Mouse (Mus musculus): ENCODE data around the gene Zmiz1. TPM values are rescaled to one million over a fixed set of nuclear protein-coding genes. Genes with fewer than 3 reads are reported as not detected.

Zmiz1 gene
- total and polyA plus RNA-seq, 2 experiments from 2014 or later, result 50.6 to 135 TPM

- Histone ChIP-seq H3K4me2 (ENCODE audit: low read depth, low read length) (no peak overlapping the region), H3K9ac (replicated peaks; ENCODE audit: low read length) (no peak overlapping the region), H3K27ac (peak overlapping the region; percentile 32; the same call in 1 of the 2 replicates), H3K27me3 (ENCODE audit: insufficient read depth, low read length) (no peaks in the 10 kb centered on the region), H3K4me3 (ENCODE audit: low read length) (no peak overlapping the region), H3K4me1 (ENCODE audit: insufficient read depth, low read length) (peaks cover 76% of the 10 kb centered on the region), H3K9me3 (ENCODE audit: low read length) (no peaks in the 10 kb centered on the region), H3K36me3 (ENCODE audit: insufficient read depth, low read length) (no peaks in the 10 kb centered on the region)
- no peak for DNase-seq (ENCODE audit: low spot score)
- no peak for TF ChIP-seq CTCF (IDR thresholded peaks at IDR 0.05; ENCODE audit: low read depth)
- WGBS, result 31% methylated on average over 6 of the region's 6 CpGs
- no peak for ATAC-seq
These were observed 14.1 kb downstream of the Zmiz1 start for GRCm38 (mm10) chr14:25472981-25473649.

GRCm38 (mm10) chr14:25474017-25474416 is 15.0 kb downstream of the Zmiz1 start:
- Histone ChIP-seq H3K27ac (no peak overlapping the region), H3K4me2 (ENCODE audit: low read depth, low read length) (no peak overlapping the region), H3K9me3 (ENCODE audit: low read length) (no peaks in the 10 kb centered on the region), H3K4me3 (ENCODE audit: low read length) (no peak overlapping the region), H3K27me3 (ENCODE audit: insufficient read depth, low read length) (no peaks in the 10 kb centered on the region), H3K36me3 (ENCODE audit: insufficient read depth, low read length) (no peaks in the 10 kb centered on the region), H3K4me1 (ENCODE audit: insufficient read depth, low read length) (peaks cover 76% of the 10 kb centered on the region), H3K9ac (replicated peaks; ENCODE audit: low read length) (no peak overlapping the region)
- no peak for TF ChIP-seq CTCF (IDR thresholded peaks at IDR 0.05; ENCODE audit: low read depth)
- ATAC-seq, result no peak
- 45% methylated on average over 5 of the region's 5 CpGs for WGBS
- no peak for DNase-seq (ENCODE audit: low spot score)

- Histone ChIP-seq H3K27ac (peak overlapping the region; percentile 58; the same call in 1 of the 2 replicates), H3K36me3 (ENCODE audit: insufficient read depth, low read length) (no peaks in the 10 kb centered on the region), H3K9ac (replicated peaks; ENCODE audit: low read length) (0 out of 2 replicates have a peak overlapping the region, but pooled peaks have one; percentile 33), H3K4me2 (ENCODE audit: low read depth, low read length) (no peak overlapping the region), H3K9me3 (ENCODE audit: low read length) (no peaks in the 10 kb centered on the region), H3K27me3 (ENCODE audit: insufficient read depth, low read length) (no peaks in the 10 kb centered on the region), H3K4me3 (ENCODE audit: low read length) (no peak overlapping the region), H3K4me1 (ENCODE audit: insufficient read depth, low read length) (peaks cover 77% of the 10 kb centered on the region)
- ATAC-seq (no peak), DNase-seq (ENCODE audit: low spot score) (no peak)
- no peak for TF ChIP-seq CTCF (IDR thresholded peaks at IDR 0.05; ENCODE audit: low read depth)
- WGBS, result 48% methylated on average over 6 of the region's 6 CpGs
These were observed 15.7 kb downstream of the Zmiz1 start for GRCm38 (mm10) chr14:25474732-25475131.

GRCm38 (mm10) chr14:25476048-25476447 is 17.1 kb downstream of the Zmiz1 start:
- no peak overlapping the region for H3K4me2 ChIP-seq (ENCODE audit: low read depth, low read length)
- TF ChIP-seq CTCF (IDR thresholded peaks at IDR 0.05; ENCODE audit: low read depth), result no peak
- no peaks in the 10 kb centered on the region for H3K36me3 ChIP-seq (ENCODE audit: insufficient read depth, low read length)
- 35% methylated on average over 9 of the region's 9 CpGs for WGBS
- ATAC-seq (no peak), DNase-seq (ENCODE audit: low spot score) (no peak)
- H3K27ac ChIP-seq, result peak overlapping the region; percentile 54; the same call in 1 of the 2 replicates
- H3K4me1 ChIP-seq (ENCODE audit: insufficient read depth, low read length), result peaks cover 72% of the 10 kb centered on the region
- H3K9ac ChIP-seq (replicated peaks; ENCODE audit: low read length), result 0 out of 2 replicates have a peak overlapping the region, but pooled peaks have one; percentile 17
- no peaks in the 10 kb centered on the region for H3K27me3 ChIP-seq (ENCODE audit: insufficient read depth, low read length)
- H3K4me3 ChIP-seq (ENCODE audit: low read length), result no peak overlapping the region
- no peaks in the 10 kb centered on the region for H3K9me3 ChIP-seq (ENCODE audit: low read length)

GRCm38 (mm10) chr14:25476453-25476852 is 17.5 kb downstream of the Zmiz1 start:
- WGBS, result 52% methylated on average over 3 of the region's 3 CpGs
- Histone ChIP-seq H3K9ac (replicated peaks; ENCODE audit: low read length) (no peak overlapping the region), H3K27ac (peak overlapping the region; percentile 54; the same call in 1 of the 2 replicates)

GRCm38 (mm10) chr14:25477268-25477667 is 18.3 kb downstream of the Zmiz1 start:
- Histone ChIP-seq H3K4me3 (ENCODE audit: low read length) (no peak overlapping the region), H3K9me3 (ENCODE audit: low read length) (no peaks in the 10 kb centered on the region), H3K27ac (peak overlapping the region; percentile 68; the same call in 1 of the 2 replicates), H3K27me3 (ENCODE audit: insufficient read depth, low read length) (no peaks in the 10 kb centered on the region), H3K9ac (replicated peaks; ENCODE audit: low read length) (no peak overlapping the region), H3K36me3 (ENCODE audit: insufficient read depth, low read length) (no peaks in the 10 kb centered on the region), H3K4me1 (ENCODE audit: insufficient read depth, low read length) (peaks cover 77% of the 10 kb centered on the region), H3K4me2 (ENCODE audit: low read depth, low read length) (no peak overlapping the region)
- WGBS, result 58% methylated on average over 7 of the region's 7 CpGs
- no peak for TF ChIP-seq CTCF (IDR thresholded peaks at IDR 0.05; ENCODE audit: low read depth)
- ATAC-seq, result no peak
- no peak for DNase-seq (ENCODE audit: low spot score)

More at GRCm38 (mm10) chr14:25476453-25476852, 17.5 kb downstream of the Zmiz1 start:
- H3K36me3 ChIP-seq (ENCODE audit: insufficient read depth, low read length), result no peaks in the 10 kb centered on the region
- ATAC-seq, result no peak
- H3K4me3 ChIP-seq (ENCODE audit: low read length), result no peak overlapping the region
- H3K4me2 ChIP-seq (ENCODE audit: low read depth, low read length), result no peak overlapping the region
- no peaks in the 10 kb centered on the region for H3K27me3 ChIP-seq (ENCODE audit: insufficient read depth, low read length)
- TF ChIP-seq CTCF (IDR thresholded peaks at IDR 0.05; ENCODE audit: low read depth), result no peak
- H3K4me1 ChIP-seq (ENCODE audit: insufficient read depth, low read length), result peaks cover 72% of the 10 kb centered on the region
- DNase-seq (ENCODE audit: low spot score), result no peak
- H3K9me3 ChIP-seq (ENCODE audit: low read length), result no peaks in the 10 kb centered on the region

- Histone ChIP-seq H3K4me1 (ENCODE audit: insufficient read depth, low read length) (peaks cover 70% of the 10 kb centered on the region), H3K4me2 (ENCODE audit: low read depth, low read length) (no peak overlapping the region), H3K4me3 (ENCODE audit: low read length) (no peak overlapping the region), H3K36me3 (ENCODE audit: insufficient read depth, low read length) (no peaks in the 10 kb centered on the region), H3K27ac (peak overlapping the region; percentile 68), H3K9ac (replicated peaks; ENCODE audit: low read length) (no peak overlapping the region), H3K27me3 (ENCODE audit: insufficient read depth, low read length) (no peaks in the 10 kb centered on the region), H3K9me3 (ENCODE audit: low read length) (no peaks in the 10 kb centered on the region)
- 47% methylated on average over 5 of the region's 5 CpGs for WGBS
- no peak for TF ChIP-seq CTCF (IDR thresholded peaks at IDR 0.05; ENCODE audit: low read depth)
- ATAC-seq (0 out of 2 replicates have a peak, but pooled peaks have one; percentile 11), DNase-seq (ENCODE audit: low spot score) (no peak)
These were observed 19.3 kb downstream of the Zmiz1 start for GRCm38 (mm10) chr14:25478257-25478656.
